Mouse (Mus musculus): ENCODE results near the gene Pla2g4e.

Pla2g4e gene

DNA sequence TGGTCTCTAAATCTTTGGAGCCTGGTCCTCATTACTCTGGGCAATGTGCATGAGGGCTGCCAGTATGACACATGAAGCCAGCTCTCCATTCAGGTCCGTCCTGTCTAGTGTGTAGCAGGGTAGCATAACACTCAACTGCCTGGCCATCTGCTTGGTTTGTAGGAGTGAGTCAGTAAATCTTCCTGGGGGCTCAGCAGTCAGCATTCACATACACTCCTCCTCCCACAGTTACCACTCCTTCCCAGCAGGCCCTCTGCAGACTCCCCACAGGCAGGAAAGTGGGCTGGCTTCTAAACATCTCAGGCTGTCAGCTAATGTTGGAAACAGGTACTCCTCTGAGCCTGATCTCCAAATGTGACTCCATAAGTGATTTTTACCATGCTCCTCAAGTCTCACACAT is 121.0 kb downstream of the Pla2g4e start:
- CTCF ChIA-PET = interaction anchor here in 1 of 4 experiments (1.3 kb wide), 1 partner anchor 30 kb away, joined by 3 read pairs; no protein-coding TSS in a partner anchor
- POLR2A ChIA-PET = no interaction called here

DNA sequence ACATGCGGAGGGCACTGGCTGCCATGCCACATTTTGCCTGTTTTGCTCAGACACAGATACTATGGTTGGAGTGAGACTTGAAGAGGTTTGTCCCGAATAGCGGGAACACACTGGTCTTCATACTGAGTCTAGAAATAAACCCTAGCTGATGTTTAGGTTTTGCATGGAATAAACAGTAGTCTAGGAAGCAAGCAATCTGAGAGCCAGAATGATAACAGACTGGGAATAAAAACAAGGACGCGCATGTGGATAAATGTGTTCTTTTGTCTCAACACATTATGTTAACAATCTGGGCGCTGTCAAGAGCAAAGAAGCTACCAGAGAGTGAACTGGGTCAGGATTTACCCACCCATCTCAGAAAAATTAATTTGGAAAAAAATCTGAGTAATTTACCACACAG is 122.2 kb downstream of the Pla2g4e start:
- ChIA-PET CTCF (interaction anchor here in 1 of 4 experiments (1.3 kb wide), 1 partner anchor 29 kb away, joined by 3 read pairs; no protein-coding TSS in a partner anchor), POLR2A (interaction anchor here in 1 of 4 experiments (0.7 kb wide), 1 partner anchor 39 kb away, joined by 4 read pairs; no protein-coding TSS in a partner anchor)

DNA sequence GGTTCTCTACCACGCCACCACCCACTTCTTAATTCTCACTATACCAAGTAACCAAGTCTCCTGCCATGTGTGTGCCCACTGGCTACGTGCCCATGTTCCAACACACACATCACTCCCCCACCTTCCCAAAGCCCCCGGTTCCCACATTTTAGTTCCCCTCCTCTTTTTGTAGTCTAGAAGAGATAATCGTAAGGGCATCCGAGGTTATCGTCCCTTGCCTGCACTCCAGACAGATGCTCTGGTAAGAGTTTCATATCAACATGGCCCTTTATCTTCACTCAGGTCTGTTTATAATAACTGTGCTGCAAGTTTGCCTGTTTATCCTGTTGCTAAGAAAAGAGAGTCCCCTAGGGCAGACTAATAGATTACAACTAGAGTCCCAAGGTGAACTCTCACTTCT is 127.8 kb downstream of the Pla2g4e start:
- POLR2A ChIA-PET = no interaction called here
- CTCF ChIA-PET = interaction anchor here in 1 of 4 experiments (0.6 kb wide), 1 partner anchor 53 kb away, joined by 5 read pairs; no protein-coding TSS in a partner anchor

All from embryonic stem cell, embryonic (primary cell).